Mouse (Mus musculus): Measurements from ENCODE around the gene Abhd16b.

Abhd16b gene

GRCm38 (mm10) chr2:181493156-181493927, at the start of gene Abhd16b:
TSS of gene Abhd16b (plus strand) at chr2:181493206.
- DNase-seq, result no peak

- no peak for DNase-seq
Observed at GRCm38 (mm10) chr2:181452181-181452580, 40.8 kb upstream of the Abhd16b start.

- DNase-seq, result no peak
Observed at GRCm38 (mm10) chr2:181453274-181453673, 39.7 kb upstream of the Abhd16b start.

- DNase-seq, result no peak
Observed at GRCm38 (mm10) chr2:181455899-181456298, 37.1 kb upstream of the Abhd16b start.

- DNase-seq, result no peak
Observed at GRCm38 (mm10) chr2:181457831-181458230, 35.2 kb upstream of the Abhd16b start.

- peak; percentile 23 for DNase-seq
Observed at GRCm38 (mm10) chr2:181458411-181459152, 34.4 kb upstream of the Abhd16b start.

GRCm38 (mm10) chr2:181459153-181459672, 33.8 kb upstream of the Abhd16b start, which contains the start of gene Zbtb46:
TSS of gene Zbtb46 (minus strand) at chr2:181459426.
- peak; percentile 80 for DNase-seq

GRCm38 (mm10) chr2:181459673-181460621, 33.1 kb upstream of the Abhd16b start:
- DNase-seq, result peak; percentile 56

- no peak for DNase-seq
Observed at GRCm38 (mm10) chr2:181461536-181462100, 31.4 kb upstream of the Abhd16b start.

GRCm38 (mm10) chr2:181462604-181463003, 30.4 kb upstream of the Abhd16b start:
- DNase-seq, result no peak

- peak; percentile 52 for DNase-seq
Observed at GRCm38 (mm10) chr2:181463008-181463738, 29.8 kb upstream of the Abhd16b start.

- DNase-seq, result no peak
Observed at GRCm38 (mm10) chr2:181465423-181465822, 27.6 kb upstream of the Abhd16b start.

GRCm38 (mm10) chr2:181470285-181470684, 22.7 kb upstream of the Abhd16b start:
- DNase-seq, result no peak

GRCm38 (mm10) chr2:181471246-181471645, 21.8 kb upstream of the Abhd16b start:
- no peak for DNase-seq

GRCm38 (mm10) chr2:181472256-181472827, 20.7 kb upstream of the Abhd16b start:
- no peak for DNase-seq

- no peak for DNase-seq
Observed at GRCm38 (mm10) chr2:181483120-181483519, 9.9 kb upstream of the Abhd16b start.

- DNase-seq, result no peak
Observed at GRCm38 (mm10) chr2:181483562-181484318, 9.3 kb upstream of the Abhd16b start.

GRCm38 (mm10) chr2:181484456-181485233, 8.4 kb upstream of the Abhd16b start:
- no peak for DNase-seq

- DNase-seq, result no peak
Observed at GRCm38 (mm10) chr2:181485741-181486140, 7.3 kb upstream of the Abhd16b start.

Measured in right cerebral cortex, postnatal 14 days (tissue).